Mouse (Mus musculus) forebrain, embryonic 16.5 days (tissue): ENCODE results near the gene Dpp3. TPM values are rescaled to one million over a fixed set of nuclear protein-coding genes. Genes with fewer than 3 reads are reported as not detected.

Source experiments
- ATAC-seq: fragments of 200-750 bp; cut with Nextera tagmentation; 2 replicates; pipeline ENCODE4 v1.8.0; 2017; ENCODE audit warnings: mild to moderate bottlenecking, moderate library complexity
- H3K27ac ChIP-seq: fragments of 300-500 bp; sonication (generic); 2 replicates; pipeline ENCODE4 v1.5.1; 2014; ENCODE audit warnings: low read length, control low read depth
- H3K27me3 ChIP-seq: fragments of 300-500 bp; sonication (generic); replicated peaks from 2 replicates; pipeline ENCODE4 v1.6.1; 2014; ENCODE audit warnings: low read length; ENCODE audit not compliant: control insufficient read depth, insufficient read depth
- H3K36me3 ChIP-seq: fragments of 300-500 bp; sonication (generic); 2 replicates; pipeline ENCODE4 v1.6.1; 2014; ENCODE audit not compliant: control insufficient read depth, insufficient read depth
- H3K4me1 ChIP-seq: fragments of 300-500 bp; sonication (generic); replicated peaks from 2 replicates; pipeline ENCODE4 v1.6.1; 2014; ENCODE audit warnings: low read length; ENCODE audit not compliant: control insufficient read depth, insufficient read depth
- H3K4me2 ChIP-seq: fragments of 300-500 bp; sonication (generic); 2 replicates; pipeline ENCODE4 v1.6.1; 2014; ENCODE audit warnings: mild to moderate bottlenecking, low read length, control low read depth
- H3K4me3 ChIP-seq: fragments of 300-500 bp; sonication (generic); replicated peaks from 2 replicates; pipeline ENCODE4 v1.5.1; 2014; ENCODE audit warnings: mild to moderate bottlenecking, low read length, control low read depth
- H3K9ac ChIP-seq: fragments of 300-500 bp; sonication (generic); replicated peaks from 2 replicates; pipeline ENCODE4 v1.6.1; 2014; ENCODE audit warnings: low read depth, low read length, control low read depth
- H3K9me3 ChIP-seq: fragments of 300-500 bp; sonication (generic); 2 replicates; pipeline ENCODE4 v1.6.1; 2016; ENCODE audit warnings: low read length; ENCODE audit not compliant: control insufficient read depth
- WGBS: fragments of 180-500 bp; shearing (Covaris S2); extraction: QIAGEN DNeasy Blood & Tissue Kit; methylation state at CpG from one replicate; pipeline ENCODE4 v1.1.7; 2014; 5-methylcytosine and 5-hydroxymethylcytosine counted together
- polyA plus RNA-seq: library from polyadenylated mRNA; unstranded; fragments of >200 nt; fragmentation: Nextera tagmentation; extraction: Ambion mirVana; gene quantifications from 2 replicates; pipeline ENCODE4 v1.2.1, GENCODE M21; 2015

Gene Dpp3
- polyA plus RNA-seq, 1 experiment from 2014 or later, result 106 TPM

- 90% methylated on average over 2 of the region's 2 CpGs for WGBS
- no peak overlapping the region for H3K27ac ChIP-seq
- no peak for ATAC-seq
Measured at GRCm38 (mm10) chr19:4936896-4937295, 8.8 kb upstream of the Dpp3 start.

GRCm38 (mm10) chr19:4928781-4929180 lies 694 bp upstream of the Dpp3 start:
- no peak; the same call in 1 of the 2 replicates for ATAC-seq
- Histone ChIP-seq H3K9ac (peak overlapping the region; percentile 72), H3K4me3 (peak overlapping the region; percentile 61), H3K4me1 (peaks cover 20% of the 10 kb centered on the region), H3K36me3 (no peaks in the 10 kb centered on the region; the same call in none of the 2 replicates), H3K9me3 (no peaks in the 10 kb centered on the region), H3K27ac (peak overlapping the region; percentile 65), H3K27me3 (no peaks in the 10 kb centered on the region), H3K4me2 (peak overlapping the region; percentile 80)
- 58% methylated on average over 5 of the region's 5 CpGs for WGBS

More at GRCm38 (mm10) chr19:4936896-4937295, 8.8 kb upstream of the Dpp3 start:
- Histone ChIP-seq H3K36me3 (no peaks in the 10 kb centered on the region; the same call in 1 of the 2 replicates), H3K4me2 (no peak overlapping the region), H3K4me1 (peaks cover 3% of the 10 kb centered on the region), H3K4me3 (no peak overlapping the region), H3K9me3 (no peaks in the 10 kb centered on the region), H3K27me3 (no peaks in the 10 kb centered on the region), H3K9ac (no peak overlapping the region)

GRCm38 (mm10) chr19:4925121-4925860 lies 2.8 kb downstream of the Dpp3 start:
- no peak overlapping the region for H3K27ac ChIP-seq
- no peaks in the 10 kb centered on the region for H3K9me3 ChIP-seq
- H3K4me1 ChIP-seq, result peaks cover 20% of the 10 kb centered on the region
- no peaks in the 10 kb centered on the region for H3K27me3 ChIP-seq
- no peak overlapping the region for H3K4me3 ChIP-seq
- peaks cover 22% of the 10 kb centered on the region for H3K36me3 ChIP-seq
- no peak overlapping the region for H3K4me2 ChIP-seq
- no peak overlapping the region for H3K9ac ChIP-seq
- ATAC-seq, result no peak
- WGBS, result 96% methylated on average over 11 of the region's 11 CpGs

- 85% methylated on average over 6 of the region's 6 CpGs for WGBS
- H3K27ac ChIP-seq, result no peak overlapping the region
- no peak overlapping the region for H3K9ac ChIP-seq
- no peak overlapping the region for H3K4me3 ChIP-seq
- peaks cover 46% of the 10 kb centered on the region for H3K36me3 ChIP-seq
- H3K27me3 ChIP-seq, result no peaks in the 10 kb centered on the region
- no peak overlapping the region for H3K4me2 ChIP-seq
- H3K4me1 ChIP-seq, result no peaks in the 10 kb centered on the region
- no peaks in the 10 kb centered on the region for H3K9me3 ChIP-seq
- ATAC-seq, result no peak
Measured at GRCm38 (mm10) chr19:4919652-4920051, 8.4 kb downstream of the Dpp3 start.

GRCm38 (mm10) chr19:4916827-4917226 lies 11.3 kb downstream of the Dpp3 start:
- Histone ChIP-seq H3K27me3 (no peaks in the 10 kb centered on the region), H3K4me3 (no peak overlapping the region), H3K9me3 (no peaks in the 10 kb centered on the region), H3K27ac (no peak overlapping the region), H3K4me2 (no peak overlapping the region), H3K4me1 (no peaks in the 10 kb centered on the region), H3K36me3 (peaks cover 48% of the 10 kb centered on the region), H3K9ac (no peak overlapping the region)
- 89% methylated on average over 10 of the region's 10 CpGs for WGBS
- ATAC-seq, result no peak

- Histone ChIP-seq H3K27me3 (no peaks in the 10 kb centered on the region), H3K36me3 (peaks cover 48% of the 10 kb centered on the region), H3K9me3 (no peaks in the 10 kb centered on the region), H3K4me3 (no peak overlapping the region), H3K4me1 (no peaks in the 10 kb centered on the region), H3K27ac (no peak overlapping the region), H3K4me2 (no peak overlapping the region), H3K9ac (no peak overlapping the region)
- 88% methylated on average over 15 of the region's 15 CpGs for WGBS
- ATAC-seq, result no peak
Measured at GRCm38 (mm10) chr19:4915924-4916603, 12.0 kb downstream of the Dpp3 start.

- ATAC-seq, result no peak
- H3K9me3 ChIP-seq, result no peaks in the 10 kb centered on the region
- H3K4me3 ChIP-seq, result no peak overlapping the region
- H3K27ac ChIP-seq, result no peak overlapping the region
- H3K36me3 ChIP-seq, result peaks cover 26% of the 10 kb centered on the region
- no peak overlapping the region for H3K9ac ChIP-seq
- 93% methylated on average over 7 of the region's 7 CpGs for WGBS
- no peak overlapping the region for H3K4me2 ChIP-seq
- peaks cover 12% of the 10 kb centered on the region for H3K4me1 ChIP-seq
- H3K27me3 ChIP-seq, result no peaks in the 10 kb centered on the region
Measured at GRCm38 (mm10) chr19:4909376-4909775, 18.7 kb downstream of the Dpp3 start.

GRCm38 (mm10) chr19:4908107-4908506 lies 20.0 kb downstream of the Dpp3 start:
- no peak overlapping the region for H3K4me3 ChIP-seq
- H3K27ac ChIP-seq, result no peak overlapping the region
- H3K36me3 ChIP-seq, result peaks cover 16% of the 10 kb centered on the region
- peaks cover 12% of the 10 kb centered on the region for H3K4me1 ChIP-seq
- H3K4me2 ChIP-seq, result no peak overlapping the region
- no peak overlapping the region for H3K9ac ChIP-seq
- ATAC-seq, result no peak
- WGBS, result 79% methylated on average over 4 of the region's 4 CpGs
- no peaks in the 10 kb centered on the region for H3K27me3 ChIP-seq
- no peaks in the 10 kb centered on the region for H3K9me3 ChIP-seq

GRCm38 (mm10) chr19:4905979-4906794 lies 21.9 kb downstream of the Dpp3 start, which contains the start of gene Bbs1:
TSS of gene Bbs1 (minus strand) at chr19:4906628.
- Histone ChIP-seq H3K4me1 (peaks cover 12% of the 10 kb centered on the region), H3K27ac (peak within 1 kb of the TSS; percentile 83), H3K9me3 (no peaks in the 10 kb centered on the region), H3K4me3 (peak within 1 kb of the TSS; percentile 84), H3K4me2 (peak within 1 kb of the TSS; percentile 81), H3K36me3 (peaks cover 15% of the 10 kb centered on the region), H3K27me3 (no peaks in the 10 kb centered on the region), H3K9ac (peak within 1 kb of the TSS; percentile 79)
- peak; percentile 80 for ATAC-seq
- whole genome bisulfite sequencing, result 8% methylated on average over 31 of the region's 31 CpGs
